Mouse (Mus musculus) limb, embryonic 13.5 days (tissue): ENCODE results near the gene Mme. TPM values are rescaled to one million over a fixed set of nuclear protein-coding genes. Genes with fewer than 3 reads are reported as not detected.

Experiments used
- ATAC-seq: fragments of 200-750 bp; cut with Nextera tagmentation; 2 replicates; pipeline ENCODE4 v1.8.0; 2017; ENCODE audit warnings: low read depth, moderate number of reproducible peaks, moderate TSS enrichment; ENCODE audit not compliant: low FRiP score
- H3K27ac ChIP-seq: fragments of 300-500 bp; sonication (generic); 2 replicates; pipeline ENCODE4 v1.5.1; 2015; ENCODE audit warnings: inconsistent platforms, mild to moderate bottlenecking, moderate library complexity
- H3K27me3 ChIP-seq: fragments of 300-500 bp; sonication (generic); 2 replicates; pipeline ENCODE4 v1.6.1; 2015; ENCODE audit warnings: mild to moderate bottlenecking, inconsistent platforms
- H3K36me3 ChIP-seq: fragments of 300-500 bp; sonication (generic); 2 replicates; pipeline ENCODE4 v1.6.1; 2015; ENCODE audit warnings: inconsistent platforms, mild to moderate bottlenecking, moderate library complexity
- H3K4me1 ChIP-seq: fragments of 300-500 bp; sonication (generic); 2 replicates; pipeline ENCODE4 v1.6.1; 2015; ENCODE audit warnings: inconsistent platforms
- H3K4me2 ChIP-seq: fragments of 300-500 bp; sonication (generic); replicated peaks from 2 replicates; pipeline ENCODE4 v1.6.1; 2015; ENCODE audit warnings: inconsistent platforms, mild to moderate bottlenecking, moderate library complexity
- H3K4me3 ChIP-seq: fragments of 300-500 bp; sonication (generic); 2 replicates; pipeline ENCODE4 v1.5.1; 2015; ENCODE audit warnings: moderate library complexity, mild to moderate bottlenecking, inconsistent platforms
- H3K9ac ChIP-seq: fragments of 300-500 bp; sonication (generic); 2 replicates; pipeline ENCODE4 v1.6.1; 2015; ENCODE audit warnings: mild to moderate bottlenecking, inconsistent platforms
- H3K9me3 ChIP-seq: fragments of 300-500 bp; sonication (generic); 2 replicates; pipeline ENCODE4 v1.6.1; 2016; ENCODE audit warnings: inconsistent platforms
- WGBS: fragments of 180-500 bp; shearing (Covaris S2); methylation state at CpG from one replicate; pipeline ENCODE4 v1.1.7; 2015; 5-methylcytosine and 5-hydroxymethylcytosine counted together
- polyA plus RNA-seq: library from polyadenylated mRNA; unstranded; fragments of >200 nt; fragmentation: Nextera tagmentation; extraction: Ambion mirVana; gene quantifications from 2 replicates; pipeline ENCODE4 v1.2.1, GENCODE M21; 2015

Gene Mme
- polyA plus RNA-seq, 1 experiment from 2014 or later: 47.6 TPM

DNA sequence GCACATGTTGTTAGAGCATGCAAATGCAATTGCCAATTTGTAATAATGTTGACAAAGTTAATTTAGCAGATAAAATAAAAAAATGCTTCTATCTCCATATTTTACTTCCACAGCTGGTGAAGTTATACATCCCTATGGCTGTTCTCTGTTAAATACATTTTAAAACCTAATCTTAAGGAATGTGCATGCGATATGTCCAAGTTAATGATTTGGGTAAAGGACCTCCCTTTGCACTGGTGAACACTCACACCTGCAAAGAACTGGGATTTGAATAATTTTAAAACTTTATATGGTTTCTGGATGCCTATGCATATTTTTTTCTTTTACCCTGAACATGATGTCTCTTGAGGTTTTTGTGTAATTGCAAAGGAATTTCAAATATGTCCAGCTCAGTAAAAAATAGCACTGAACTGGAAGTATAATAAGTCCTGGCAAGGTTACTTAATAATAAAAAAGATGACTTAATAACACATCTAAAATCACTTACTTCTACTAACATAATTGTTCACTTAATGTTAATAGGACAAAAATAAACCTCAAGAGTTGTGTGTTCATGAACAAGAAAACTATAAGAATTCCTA lies 110.4 kb downstream of the Mme start:
- ATAC-seq: peak; percentile 54; the same call in 1 of the 2 replicates
- no peak overlapping the region for H3K27ac ChIP-seq
- H3K27me3 ChIP-seq: no peaks in the 10 kb centered on the region
- 39% methylated on average over 1 of the region's 1 CpGs for WGBS
- H3K36me3 ChIP-seq: peaks cover 23% of the 10 kb centered on the region
- H3K4me2 ChIP-seq: no peak overlapping the region
- H3K4me1 ChIP-seq: peaks cover 9% of the 10 kb centered on the region
- no peak overlapping the region for H3K9ac ChIP-seq
- H3K9me3 ChIP-seq: no peaks in the 10 kb centered on the region
- no peak overlapping the region for H3K4me3 ChIP-seq

DNA sequence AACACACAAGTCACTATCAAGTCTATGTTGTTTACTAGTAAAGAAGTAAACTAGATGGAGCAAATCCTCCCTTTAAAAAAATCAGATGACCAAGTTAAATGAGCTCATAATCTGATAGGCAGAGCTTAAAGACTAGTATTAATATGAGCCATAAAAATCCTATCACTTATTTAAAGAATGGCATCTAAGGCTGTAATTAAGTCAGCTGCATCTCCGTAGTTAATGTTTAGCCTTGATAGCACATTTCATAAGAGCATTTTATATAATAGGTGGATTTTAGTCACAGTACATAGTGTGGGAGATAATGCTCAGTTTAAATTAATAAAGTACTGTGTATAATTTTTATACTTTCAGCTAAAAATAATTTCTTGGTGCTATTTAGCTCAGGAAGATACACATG lies 118.2 kb downstream of the Mme start:
- H3K9ac ChIP-seq: no peak overlapping the region
- H3K36me3 ChIP-seq: peaks cover 5% of the 10 kb centered on the region; the same call in 1 of the 2 replicates
- no peaks in the 10 kb centered on the region for H3K4me1 ChIP-seq
- ATAC-seq: no peak
- no peak overlapping the region for H3K4me2 ChIP-seq
- H3K4me3 ChIP-seq: no peak overlapping the region
- WGBS: 84% methylated on average over 1 of the region's 1 CpGs
- no peak overlapping the region for H3K27ac ChIP-seq
- no peaks in the 10 kb centered on the region for H3K9me3 ChIP-seq
- H3K27me3 ChIP-seq: no peaks in the 10 kb centered on the region

DNA sequence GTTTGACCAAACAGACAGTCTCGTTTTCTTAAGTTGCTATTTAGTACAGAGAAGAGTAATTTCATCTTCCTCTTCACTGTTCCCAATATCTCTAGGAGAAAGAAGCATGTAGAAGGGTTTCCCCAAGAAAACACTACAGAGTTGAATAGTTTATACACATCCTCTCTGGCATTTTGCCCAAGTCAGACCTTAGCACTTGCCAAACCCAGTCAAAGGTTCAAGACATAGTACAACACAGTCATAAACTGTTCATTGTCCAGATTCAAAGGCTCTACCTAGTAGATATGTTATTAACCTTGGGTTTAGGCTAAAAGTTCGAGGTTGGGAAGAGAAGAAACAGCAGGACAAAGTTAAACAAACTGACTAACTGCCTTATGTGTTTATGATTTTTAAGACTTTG lies 143.7 kb downstream of the Mme start:
- no peak overlapping the region for H3K4me2 ChIP-seq
- H3K36me3 ChIP-seq: 0 out of 2 replicates have a peak, but pooled peaks cover 5% of the 10 kb centered on the region
- no peaks in the 10 kb centered on the region for H3K4me1 ChIP-seq
- ATAC-seq: no peak; the same call in 1 of the 2 replicates
- no peak overlapping the region for H3K27ac ChIP-seq
- H3K4me3 ChIP-seq: no peak overlapping the region
- no peaks in the 10 kb centered on the region for H3K27me3 ChIP-seq
- no peaks in the 10 kb centered on the region for H3K9me3 ChIP-seq
- no peak overlapping the region for H3K9ac ChIP-seq
- 67% methylated on average over 2 of the region's 2 CpGs for WGBS

DNA sequence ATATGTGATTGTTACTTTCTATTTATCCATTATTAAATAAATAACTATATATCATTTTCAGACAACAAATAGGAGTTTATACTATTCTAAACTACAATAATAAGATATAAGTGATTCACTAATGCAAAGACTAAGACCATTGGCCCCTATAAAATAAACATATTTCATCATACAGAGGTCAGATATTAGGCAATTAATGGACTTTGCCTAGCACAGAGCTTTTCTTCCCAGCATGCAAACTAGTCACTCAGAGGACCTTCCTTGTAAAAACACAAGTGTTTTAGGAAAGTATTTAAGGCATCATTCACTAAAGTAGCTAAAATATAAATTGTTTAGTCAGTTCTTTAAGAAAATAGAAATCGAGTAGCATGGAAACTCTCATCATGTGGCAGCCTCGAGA lies 149.4 kb downstream of the Mme start:
- H3K36me3 ChIP-seq: no peaks in the 10 kb centered on the region
- no peak overlapping the region for H3K4me2 ChIP-seq
- no peaks in the 10 kb centered on the region for H3K4me1 ChIP-seq
- 77% methylated on average over 2 of the region's 2 CpGs for WGBS
- no peak overlapping the region for H3K4me3 ChIP-seq
- H3K27me3 ChIP-seq: no peaks in the 10 kb centered on the region
- ATAC-seq: no peak
- no peak overlapping the region for H3K9ac ChIP-seq
- H3K9me3 ChIP-seq: no peaks in the 10 kb centered on the region
- no peak overlapping the region for H3K27ac ChIP-seq

DNA sequence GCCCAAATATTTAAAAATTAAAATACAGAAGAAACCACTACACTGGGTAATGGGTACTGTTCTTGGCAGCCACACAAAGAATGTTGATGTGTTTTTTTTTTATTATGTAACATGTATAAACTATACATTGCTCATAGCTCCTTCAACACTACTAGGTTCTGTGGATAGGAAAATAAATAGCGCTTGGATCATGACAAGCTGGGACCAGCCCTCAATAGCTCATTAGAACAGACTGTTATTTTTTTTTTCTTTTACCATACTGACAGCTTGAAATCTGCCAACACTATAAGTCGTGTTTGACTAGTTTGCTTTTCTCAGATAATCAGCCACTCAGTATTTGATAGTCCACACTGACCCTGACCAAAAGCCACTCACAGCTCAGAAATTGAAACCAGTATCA lies 150.0 kb downstream of the Mme start:
- ATAC-seq: no peak
- 66% methylated on average over 2 of the region's 2 CpGs for WGBS
- Histone ChIP-seq H3K36me3 (no peaks in the 10 kb centered on the region), H3K27ac (no peak overlapping the region), H3K4me3 (no peak overlapping the region), H3K9me3 (no peaks in the 10 kb centered on the region), H3K4me2 (no peak overlapping the region), H3K9ac (no peak overlapping the region), H3K27me3 (no peaks in the 10 kb centered on the region), H3K4me1 (no peaks in the 10 kb centered on the region)

DNA sequence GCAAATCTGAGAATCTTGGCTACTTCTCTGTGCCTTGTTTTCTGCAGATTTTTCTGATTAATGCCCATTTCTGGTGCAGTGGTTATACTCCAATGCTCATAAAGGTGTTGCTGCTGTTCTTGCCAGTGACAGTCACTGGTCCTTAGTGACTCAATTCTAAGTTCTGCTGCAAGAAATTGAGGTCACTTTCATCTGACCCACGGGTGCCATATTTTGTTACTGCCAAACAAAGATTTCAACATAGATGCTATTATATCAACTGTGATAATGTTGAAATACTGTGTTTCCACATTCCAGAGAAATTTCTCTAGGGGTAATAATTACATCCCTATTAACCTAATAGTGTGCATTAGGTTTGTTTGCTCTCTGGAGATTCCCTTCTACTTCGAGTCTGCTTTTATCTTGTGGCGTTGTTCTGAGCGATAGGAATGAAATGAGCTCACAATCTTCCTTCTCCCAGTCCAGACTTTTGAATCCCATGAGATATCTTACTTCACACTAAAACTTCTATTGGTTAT lies 153.1 kb downstream of the Mme start:
- WGBS: 88% methylated on average over 4 of the region's 4 CpGs
- no peak overlapping the region for H3K9ac ChIP-seq
- H3K9me3 ChIP-seq: no peaks in the 10 kb centered on the region
- no peak for ATAC-seq
- no peak overlapping the region for H3K4me2 ChIP-seq
- H3K36me3 ChIP-seq: no peaks in the 10 kb centered on the region
- no peaks in the 10 kb centered on the region for H3K4me1 ChIP-seq
- H3K27me3 ChIP-seq: no peaks in the 10 kb centered on the region
- H3K4me3 ChIP-seq: no peak overlapping the region
- no peak overlapping the region for H3K27ac ChIP-seq

DNA sequence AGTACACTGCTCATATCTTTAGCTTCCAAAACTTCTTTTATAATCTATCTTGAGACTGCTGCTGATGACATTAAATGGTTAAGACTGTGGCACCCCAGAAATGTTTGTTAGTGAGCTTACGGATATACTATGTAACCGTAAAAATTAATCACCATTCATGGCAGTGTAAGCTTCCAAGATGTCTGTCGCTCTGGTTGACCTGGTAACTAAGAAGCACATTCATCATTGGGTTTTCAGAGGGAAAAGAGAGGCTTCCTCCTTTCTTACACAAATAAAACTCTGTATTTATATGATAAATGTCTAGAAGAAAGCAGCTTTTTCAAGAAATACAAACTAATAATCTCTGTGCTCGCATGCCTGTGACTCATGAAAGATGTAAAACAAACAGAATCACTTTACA lies 156.8 kb downstream of the Mme start:
- Histone ChIP-seq H3K27ac (no peak overlapping the region), H3K4me1 (no peaks in the 10 kb centered on the region), H3K4me3 (no peak overlapping the region), H3K27me3 (no peaks in the 10 kb centered on the region), H3K9ac (no peak overlapping the region), H3K9me3 (no peaks in the 10 kb centered on the region), H3K4me2 (no peak overlapping the region), H3K36me3 (no peaks in the 10 kb centered on the region)
- ATAC-seq: no peak
- WGBS: 69% methylated on average over 4 of the region's 4 CpGs

DNA sequence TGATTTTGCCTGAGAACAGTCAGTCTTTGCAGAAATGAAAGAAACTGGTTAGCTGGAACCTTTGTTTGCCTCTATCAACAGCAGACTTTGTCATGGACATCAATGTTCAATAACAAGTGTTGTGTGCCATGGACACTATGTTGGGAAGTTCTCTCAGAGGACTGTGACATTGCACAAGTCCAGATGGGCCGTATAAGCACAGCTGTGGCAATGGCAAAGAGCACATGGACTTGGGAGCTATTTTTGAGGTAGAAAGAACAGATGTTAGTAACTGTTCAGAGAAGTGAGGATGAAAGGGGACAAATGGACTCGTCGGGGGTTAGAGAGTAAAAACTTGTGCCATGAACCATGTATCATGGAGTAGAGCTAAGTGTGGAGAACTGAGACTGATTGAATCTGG lies 165.1 kb downstream of the Mme start:
- Histone ChIP-seq H3K9ac (no peak overlapping the region), H3K4me2 (no peak overlapping the region), H3K9me3 (no peaks in the 10 kb centered on the region), H3K27ac (no peak overlapping the region), H3K4me1 (no peaks in the 10 kb centered on the region), H3K27me3 (no peaks in the 10 kb centered on the region), H3K4me3 (no peak overlapping the region), H3K36me3 (no peaks in the 10 kb centered on the region)
- WGBS: 74% methylated on average over 3 of the region's 3 CpGs
- no peak for ATAC-seq

DNA sequence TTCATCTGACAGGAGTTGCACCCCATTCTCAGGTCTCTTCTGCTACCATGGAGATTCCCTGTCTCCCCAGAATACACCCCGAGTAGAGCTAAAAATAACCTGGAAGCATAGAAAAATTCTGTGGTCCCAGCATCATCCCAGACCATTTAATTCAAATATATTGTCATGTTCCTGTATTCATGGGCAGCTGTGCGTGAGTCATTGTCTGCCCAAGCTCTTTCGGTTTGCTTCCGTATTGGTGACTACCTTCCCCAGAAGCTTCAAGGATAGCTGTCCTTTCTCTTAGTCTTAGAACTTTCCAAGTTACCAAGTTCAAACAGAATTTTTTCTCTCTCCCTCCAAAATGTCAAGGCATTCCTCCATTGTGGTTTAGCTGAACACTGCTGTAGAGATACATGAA lies 169.7 kb downstream of the Mme start:
- Histone ChIP-seq H3K27me3 (no peaks in the 10 kb centered on the region), H3K27ac (no peak overlapping the region), H3K4me2 (no peak overlapping the region), H3K9me3 (no peaks in the 10 kb centered on the region), H3K9ac (no peak overlapping the region), H3K4me1 (peaks cover 17% of the 10 kb centered on the region), H3K36me3 (no peaks in the 10 kb centered on the region), H3K4me3 (no peak overlapping the region)
- 95% methylated on average over 4 of the region's 4 CpGs for WGBS
- no peak for ATAC-seq

DNA sequence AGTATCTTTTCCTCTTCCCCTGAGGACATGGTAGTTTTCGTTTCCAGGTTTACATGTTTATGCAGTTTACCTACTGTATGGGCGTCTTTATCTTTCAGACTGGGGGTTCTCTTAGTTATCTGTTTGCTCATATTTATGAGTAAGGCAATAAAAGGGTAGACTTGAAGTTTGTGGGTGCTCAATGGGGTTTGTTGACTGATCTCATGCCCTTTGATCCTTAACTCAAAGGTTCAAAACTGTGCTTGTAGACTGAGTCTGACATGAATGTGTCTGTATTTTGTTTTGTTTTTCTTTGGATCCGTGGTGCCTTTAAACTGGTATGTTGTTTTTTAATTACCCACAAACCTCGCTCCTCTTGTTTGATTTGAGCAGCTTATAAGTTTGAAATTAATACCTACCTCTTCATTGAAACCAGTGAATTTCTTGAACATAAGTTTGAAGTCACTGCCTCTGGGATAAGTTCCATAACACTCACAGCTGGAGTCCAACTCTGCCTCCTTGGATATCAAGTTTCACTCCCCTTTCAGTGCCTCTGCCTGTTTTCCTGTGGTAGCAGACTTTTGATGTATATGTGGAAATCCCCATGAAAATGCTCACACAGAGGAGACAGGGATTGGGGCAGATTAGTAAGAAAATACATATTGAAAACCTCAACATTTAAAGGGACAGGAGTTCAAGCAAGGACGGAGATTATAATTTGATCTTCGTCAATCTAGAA lies 171.0 kb downstream of the Mme start:
- ATAC-seq: peak; percentile 78
- no peaks in the 10 kb centered on the region for H3K36me3 ChIP-seq
- H3K27ac ChIP-seq: peak overlapping the region; percentile 33

DNA sequence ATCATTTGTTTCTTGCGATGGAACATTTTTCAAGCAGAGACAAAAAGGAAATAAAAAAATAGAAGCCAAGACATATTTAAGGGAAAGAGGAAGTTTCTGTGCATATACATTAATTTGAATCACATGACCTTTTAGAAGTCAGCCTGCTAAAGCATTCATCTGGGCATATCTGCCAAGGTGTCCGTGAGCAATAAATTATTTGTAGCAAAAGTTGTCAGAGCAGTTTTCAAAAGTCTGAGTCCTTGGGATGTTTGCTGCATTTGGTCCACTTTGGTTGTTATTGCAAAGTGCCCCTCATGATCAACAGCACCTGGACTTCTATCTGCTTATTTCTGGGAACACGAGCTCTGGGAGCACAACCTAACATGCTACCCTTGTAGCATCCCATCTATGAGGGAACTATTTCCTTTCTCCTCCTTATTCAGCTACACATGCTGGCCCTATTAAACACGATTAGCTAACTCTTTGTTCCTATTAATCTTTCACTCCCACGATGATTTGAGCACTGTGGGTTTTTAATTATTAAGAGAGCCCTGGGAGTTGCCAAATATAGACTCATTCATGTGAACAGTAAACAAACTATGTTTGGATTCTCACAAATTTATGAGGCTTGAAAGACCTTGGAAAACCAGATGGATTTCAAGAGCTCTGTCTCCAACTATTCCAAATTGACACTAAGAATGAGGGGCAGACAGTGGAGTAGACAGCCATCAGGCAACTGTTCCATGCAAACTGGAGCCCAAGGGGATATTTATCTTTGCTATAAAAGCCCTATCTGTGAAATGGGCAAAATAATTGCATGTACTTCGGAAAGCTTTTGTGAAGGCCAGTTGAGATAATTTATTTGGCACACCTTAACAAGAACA lies 171.9 kb downstream of the Mme start:
- H3K27me3 ChIP-seq: no peaks in the 10 kb centered on the region
- no peak for ATAC-seq
- H3K36me3 ChIP-seq: no peaks in the 10 kb centered on the region
- 33% methylated on average over 6 of the region's 6 CpGs for WGBS
- no peak overlapping the region for H3K4me2 ChIP-seq
- H3K4me1 ChIP-seq: peaks cover 17% of the 10 kb centered on the region
- H3K9me3 ChIP-seq: no peaks in the 10 kb centered on the region
- H3K4me3 ChIP-seq: no peak overlapping the region
- peak overlapping the region; percentile 1; the same call in 1 of the 2 replicates for H3K27ac ChIP-seq
- no peak overlapping the region for H3K9ac ChIP-seq

More for the DNA sequence above, 171.0 kb downstream of the Mme start:
- H3K4me1 ChIP-seq: peaks cover 17% of the 10 kb centered on the region
- H3K4me3 ChIP-seq: no peak overlapping the region
- H3K9ac ChIP-seq: no peak overlapping the region
- 0 out of 2 replicates have a peak overlapping the region, but pooled peaks have one; percentile 17 for H3K4me2 ChIP-seq
- H3K27me3 ChIP-seq: no peaks in the 10 kb centered on the region
- 28% methylated on average over 6 of the region's 6 CpGs for WGBS
- H3K9me3 ChIP-seq: no peaks in the 10 kb centered on the region

DNA sequence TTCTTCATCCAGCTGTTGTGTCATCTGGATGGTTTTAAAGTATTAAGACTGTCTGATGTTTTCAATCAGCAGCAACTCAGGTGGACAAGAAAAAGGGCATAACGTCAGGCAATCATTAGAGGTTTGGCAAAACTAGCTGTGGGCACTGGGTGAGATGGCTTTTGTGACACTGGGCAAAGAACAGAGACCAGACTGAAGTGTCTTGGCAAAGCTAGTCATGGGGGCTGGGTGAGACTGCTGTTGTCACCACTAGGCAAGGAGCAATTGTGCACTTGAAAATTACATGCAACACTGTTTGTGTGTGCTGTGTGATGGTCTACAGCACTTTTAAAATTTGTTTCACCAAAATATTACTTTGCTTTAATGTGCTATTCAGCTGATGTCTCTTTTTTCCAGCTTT lies 175.9 kb downstream of the Mme start:
- ATAC-seq: no peak
- Histone ChIP-seq H3K4me1 (peaks cover 14% of the 10 kb centered on the region), H3K9me3 (no peaks in the 10 kb centered on the region), H3K27me3 (no peaks in the 10 kb centered on the region), H3K27ac (no peak overlapping the region), H3K4me2 (no peak overlapping the region), H3K9ac (no peak overlapping the region), H3K4me3 (no peak overlapping the region), H3K36me3 (no peaks in the 10 kb centered on the region)
- WGBS: 61% methylated on average over 1 of the region's 1 CpGs
